Mouse (Mus musculus) stomach, embryonic 16.5 days (tissue): ENCODE measurements around the gene Chd1. TPM values are rescaled to one million over a fixed set of nuclear protein-coding genes. Genes with fewer than 3 reads are reported as not detected.

Source experiments
- ATAC-seq: fragments of 200-750 bp; cut with Nextera tagmentation; 2 replicates; pipeline ENCODE4 v1.8.0; 2017; ENCODE audit warnings: moderate number of reproducible peaks, moderate TSS enrichment; ENCODE audit not compliant: insufficient read depth, low FRiP score
- H3K27ac ChIP-seq: fragments of 300-500 bp; sonication (generic); 2 replicates; pipeline ENCODE4 v1.5.1; 2014; ENCODE audit warnings: low read length
- H3K27me3 ChIP-seq: fragments of 300-500 bp; sonication (generic); 2 replicates; pipeline ENCODE4 v1.6.1; 2014; ENCODE audit warnings: low read length, control low read depth, mixed read lengths; ENCODE audit not compliant: control insufficient read depth, insufficient read depth
- H3K36me3 ChIP-seq: fragments of 300-500 bp; sonication (generic); 2 replicates; pipeline ENCODE4 v1.6.1; 2014; ENCODE audit warnings: low read length; ENCODE audit not compliant: control insufficient read depth, insufficient read depth
- H3K4me1 ChIP-seq: fragments of 300-500 bp; sonication (generic); 2 replicates; pipeline ENCODE4 v1.6.1; 2014; ENCODE audit warnings: low read length, control low read depth, mixed read lengths; ENCODE audit not compliant: control insufficient read depth, insufficient read depth
- H3K4me2 ChIP-seq: fragments of 300-500 bp; sonication (generic); 2 replicates; pipeline ENCODE4 v1.6.1; 2014; ENCODE audit warnings: low read depth, low read length, mixed read lengths
- H3K4me3 ChIP-seq: fragments of 300-500 bp; sonication (generic); replicated peaks from 2 replicates; pipeline ENCODE4 v1.5.1; 2014; ENCODE audit warnings: mild to moderate bottlenecking, low read length
- H3K9ac ChIP-seq: fragments of 300-500 bp; sonication (generic); 2 replicates; pipeline ENCODE4 v1.6.1; 2014; ENCODE audit warnings: low read length
- H3K9me3 ChIP-seq: fragments of 300-500 bp; sonication (generic); replicated peaks from 2 replicates; pipeline ENCODE4 v1.6.1; 2016; ENCODE audit warnings: low read length, control low read depth; ENCODE audit not compliant: control insufficient read depth
- WGBS: fragments of 180-500 bp; shearing (Covaris S2); extraction: QIAGEN DNeasy Blood & Tissue Kit; methylation state at CpG from one replicate; pipeline ENCODE4 v1.1.7; 2014; 5-methylcytosine and 5-hydroxymethylcytosine counted together
- polyA plus RNA-seq: library from polyadenylated mRNA; unstranded; fragments of >200 nt; fragmentation: Nextera tagmentation; extraction: Ambion mirVana; gene quantifications from 2 replicates; pipeline ENCODE4 v1.2.1, GENCODE M21; 2015

Gene Chd1
- polyA plus RNA-seq, 1 experiment from 2014 or later: 14.6 TPM

- no peak for ATAC-seq
Measured at GRCm38 (mm10) chr17:15821706-15822105, 116.9 kb downstream of the Chd1 start.

More at GRCm38 (mm10) chr17:15821706-15822105, 116.9 kb downstream of the Chd1 start:
- peaks cover 55% of the 10 kb centered on the region for H3K4me1 ChIP-seq
- no peak overlapping the region for H3K4me3 ChIP-seq
- no peaks in the 10 kb centered on the region for H3K9me3 ChIP-seq
- no peak overlapping the region for H3K9ac ChIP-seq
- peak overlapping the region; percentile 41 for H3K4me2 ChIP-seq
- WGBS: 64% methylated on average over 4 of the region's 4 CpGs
- H3K27ac ChIP-seq: no peak overlapping the region
- 0 out of 2 replicates have a peak, but pooled peaks cover under 1% of the 10 kb centered on the region for H3K36me3 ChIP-seq
- no peaks in the 10 kb centered on the region for H3K27me3 ChIP-seq

Other genes starting within 250 kb of the Chd1 start
- gene Psmb1, start 205.2 kb upstream of the Chd1 start, polyA plus RNA-seq: 227 and 231 TPM in 2 replicates
- 38.0 and 39.8 TPM in 2 replicates for gene Tbp, start 205.1 kb upstream of the Chd1 start, polyA plus RNA-seq
- 31.1 and 42.6 TPM in 2 replicates for gene Pdcd2, start 177.7 kb upstream of the Chd1 start, polyA plus RNA-seq
- gene Prdm9, start 140.6 kb upstream of the Chd1 start, polyA plus RNA-seq: 1.7 and 2.3 TPM in 2 replicates
- 30.3 and 36.6 TPM in 2 replicates for gene Rgmb, start 126.1 kb downstream of the Chd1 start, polyA plus RNA-seq